Mouse (Mus musculus) ZHBTc4 (cell line): ENCODE results near the gene Pde6b.

Source experiments
- DNase-seq: peaks from one replicate; pipeline ENCODE4 v3.0.0-alpha.2; 2011; ENCODE audit warnings: low read depth, low spot score

Gene Pde6b

GRCm38 (mm10) chr5:108388201-108388600 is at the start of gene Pde6b:
Pde6b (plus strand) TSS chr5:108388391.
- DNase-seq: no peak

GRCm38 (mm10) chr5:108343680-108344170 is 44.5 kb upstream of the Pde6b start:
- DNase-seq: no peak

GRCm38 (mm10) chr5:108345313-108346071 is 42.7 kb upstream of the Pde6b start:
- DNase-seq: no peak

GRCm38 (mm10) chr5:108347843-108348242 is 40.3 kb upstream of the Pde6b start:
- no peak for DNase-seq

GRCm38 (mm10) chr5:108349511-108350148 is 38.6 kb upstream of the Pde6b start:
- no peak for DNase-seq

- DNase-seq: no peak
Measured at GRCm38 (mm10) chr5:108354056-108354455, 34.1 kb upstream of the Pde6b start.

GRCm38 (mm10) chr5:108357862-108358261 is 30.3 kb upstream of the Pde6b start:
- DNase-seq: no peak

GRCm38 (mm10) chr5:108359491-108359890 is 28.7 kb upstream of the Pde6b start:
- no peak for DNase-seq

GRCm38 (mm10) chr5:108360211-108360610 is 28.0 kb upstream of the Pde6b start:
- DNase-seq: no peak

- peak; percentile 65 for DNase-seq
Measured at GRCm38 (mm10) chr5:108362330-108362729, 25.9 kb upstream of the Pde6b start.

- no peak for DNase-seq
Measured at GRCm38 (mm10) chr5:108366328-108366983, 21.7 kb upstream of the Pde6b start.

GRCm38 (mm10) chr5:108366984-108367841 is 21.0 kb upstream of the Pde6b start:
- DNase-seq: peak; percentile 75

GRCm38 (mm10) chr5:108367871-108368332 is 20.3 kb upstream of the Pde6b start, which contains the start of gene Gm42517:
Gm42517 (minus strand) TSS chr5:108367922.
- no peak for DNase-seq

GRCm38 (mm10) chr5:108368446-108368845 is 19.7 kb upstream of the Pde6b start:
- DNase-seq: no peak

- DNase-seq: peak; percentile 72
Measured at GRCm38 (mm10) chr5:108368851-108369621, 19.2 kb upstream of the Pde6b start.

- peak; percentile 13 for DNase-seq
Measured at GRCm38 (mm10) chr5:108369964-108370363, 18.2 kb upstream of the Pde6b start.

- no peak for DNase-seq
Measured at GRCm38 (mm10) chr5:108374079-108374478, 14.1 kb upstream of the Pde6b start.

GRCm38 (mm10) chr5:108376059-108376458 is 12.1 kb upstream of the Pde6b start:
- no peak for DNase-seq

GRCm38 (mm10) chr5:108378346-108378745 is 9.8 kb upstream of the Pde6b start:
- no peak for DNase-seq

GRCm38 (mm10) chr5:108385632-108386031 is 2.6 kb upstream of the Pde6b start:
- DNase-seq: no peak
